Mouse (Mus musculus) neural tube, embryonic 11.5 days (tissue): Measurements from ENCODE around the gene Pde3a. TPM values are rescaled to one million over a fixed set of nuclear protein-coding genes. Genes with fewer than 3 reads are reported as not detected.

Experiments used
- ATAC-seq: fragments of 200-750 bp; cut with Nextera tagmentation; 2 replicates; pipeline ENCODE4 v1.8.0; 2017; ENCODE audit warnings: moderate number of reproducible peaks, mild to moderate bottlenecking, moderate TSS enrichment, moderate library complexity; ENCODE audit not compliant: insufficient read depth, low FRiP score, low TSS enrichment
- DNase-seq: peaks from one replicate; pipeline ENCODE4 v3.0.0-alpha.2; 2015; ENCODE audit warnings: low spot score
- H3K27ac ChIP-seq: fragments of 300-500 bp; sonication (generic); 2 replicates; pipeline ENCODE4 v1.5.1; 2014; ENCODE audit warnings: low read depth, mild to moderate bottlenecking, low read length
- H3K27me3 ChIP-seq: fragments of 300-500 bp; sonication (generic); 2 replicates; pipeline ENCODE4 v1.6.1; 2014; ENCODE audit warnings: mild to moderate bottlenecking, low read length, mixed read lengths; ENCODE audit not compliant: control insufficient read depth, insufficient read depth
- H3K36me3 ChIP-seq: fragments of 300-500 bp; sonication (generic); 2 replicates; pipeline ENCODE4 v1.6.1; 2014; ENCODE audit warnings: mild to moderate bottlenecking, low read length, moderate library complexity, mixed read lengths; ENCODE audit not compliant: control insufficient read depth, insufficient read depth
- H3K4me1 ChIP-seq: fragments of 300-500 bp; sonication (generic); 2 replicates; pipeline ENCODE4 v1.6.1; 2014; ENCODE audit warnings: low read length, mixed read lengths; ENCODE audit not compliant: control insufficient read depth, insufficient read depth
- H3K4me2 ChIP-seq: fragments of 300-500 bp; sonication (generic); 2 replicates; pipeline ENCODE4 v1.6.1; 2014; ENCODE audit warnings: low read depth, mild to moderate bottlenecking, moderate library complexity
- H3K4me3 ChIP-seq: fragments of 300-500 bp; sonication (generic); 2 replicates; pipeline ENCODE4 v1.5.1; 2014; ENCODE audit warnings: low read depth, low read length
- H3K9ac ChIP-seq: fragments of 300-500 bp; sonication (generic); 2 replicates; pipeline ENCODE4 v1.6.1; 2014; ENCODE audit warnings: mild to moderate bottlenecking, low read length
- H3K9me3 ChIP-seq: fragments of 300-500 bp; sonication (generic); 2 replicates; pipeline ENCODE4 v1.6.1; 2016; ENCODE audit warnings: low read length; ENCODE audit not compliant: control insufficient read depth
- WGBS: fragments of 180-500 bp; shearing (Covaris S2); extraction: QIAGEN DNeasy Blood & Tissue Kit; methylation state at CpG from one replicate; pipeline ENCODE4 v1.1.7; 2014; 5-methylcytosine and 5-hydroxymethylcytosine counted together
- polyA plus RNA-seq: library from polyadenylated mRNA; unstranded; fragments of >200 nt; fragmentation: Nextera tagmentation; extraction: Ambion mirVana; gene quantifications from 2 replicates; pipeline ENCODE4 v1.2.1, GENCODE M21; 2014

Pde3a gene
- polyA plus RNA-seq, 1 experiment from 2014 or later, result 1.4 TPM

DNA sequence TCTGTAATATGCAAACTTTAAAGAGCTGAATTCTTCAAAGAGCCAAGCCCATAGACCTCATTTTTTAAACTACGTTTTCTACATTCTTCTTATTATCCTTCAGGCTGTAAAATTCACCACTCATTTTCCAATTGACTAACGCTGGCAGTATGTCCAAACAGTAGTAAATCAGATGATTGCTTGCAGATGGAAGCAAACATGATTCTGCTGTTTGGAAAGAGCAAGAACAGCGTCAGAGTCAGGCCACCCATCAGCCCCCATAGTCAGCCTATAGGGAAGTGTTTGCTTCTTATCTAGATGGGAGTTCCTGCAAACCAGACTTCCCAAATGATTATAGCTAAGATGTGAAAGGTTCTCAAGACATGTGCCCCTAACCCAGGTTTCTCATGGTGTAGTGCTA is 288.2 kb downstream of the Pde3a start:
- WGBS, result 57% methylated on average over 3 of the region's 3 CpGs

DNA sequence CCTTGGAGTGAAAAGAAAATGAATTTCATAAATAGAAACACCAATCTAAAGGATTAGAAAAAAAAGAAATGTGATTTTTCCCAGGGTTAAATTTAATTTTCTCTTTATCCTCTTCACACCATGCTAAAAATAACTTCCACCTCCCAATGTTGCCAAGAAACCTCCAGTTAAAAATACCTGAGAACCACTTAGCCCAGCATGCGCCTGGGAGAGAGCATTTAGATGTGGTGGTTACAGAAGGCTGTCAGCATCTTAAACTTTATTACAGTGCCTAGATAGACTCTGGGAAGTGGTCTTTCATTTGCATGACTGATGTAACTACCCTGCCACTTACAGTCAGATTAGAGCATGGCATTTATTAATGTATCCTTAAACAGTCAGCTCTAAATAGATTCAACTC is 292.1 kb downstream of the Pde3a start:
- no peak overlapping the region for H3K4me3 ChIP-seq
- 85% methylated on average over 1 of the region's 1 CpGs for WGBS
- no peak for DNase-seq

More for the DNA sequence above, 288.2 kb downstream of the Pde3a start:
- no peak overlapping the region for H3K4me2 ChIP-seq
- no peaks in the 10 kb centered on the region for H3K36me3 ChIP-seq
- ATAC-seq (no peak), DNase-seq (no peak)
- H3K9ac ChIP-seq, result no peak overlapping the region
- no peaks in the 10 kb centered on the region for H3K4me1 ChIP-seq
- H3K9me3 ChIP-seq, result no peaks in the 10 kb centered on the region
- H3K27me3 ChIP-seq, result no peaks in the 10 kb centered on the region
- no peak overlapping the region for H3K4me3 ChIP-seq
- no peak overlapping the region for H3K27ac ChIP-seq

DNA sequence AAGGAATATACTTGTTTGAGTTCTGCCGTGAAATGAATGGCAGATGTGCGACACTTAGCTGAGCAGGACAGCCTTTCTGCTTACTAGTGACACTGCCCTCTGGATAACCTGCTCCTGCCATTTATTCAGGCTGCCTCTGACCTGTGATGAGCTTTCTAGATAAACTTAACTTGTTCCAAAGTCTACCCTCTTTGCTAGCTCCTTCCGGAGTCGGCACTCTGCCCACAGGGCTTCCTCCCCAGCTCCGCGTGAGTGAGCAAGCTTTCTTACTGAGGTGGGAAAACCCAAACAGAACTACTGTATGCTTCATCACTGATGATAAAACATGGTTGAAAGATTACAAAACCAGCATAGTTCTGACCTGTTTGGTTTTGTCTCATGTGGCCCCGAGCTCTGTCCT is 294.3 kb downstream of the Pde3a start:
- Histone ChIP-seq H3K9me3 (no peaks in the 10 kb centered on the region), H3K27me3 (no peaks in the 10 kb centered on the region), H3K4me2 (no peak overlapping the region), H3K9ac (no peak overlapping the region), H3K36me3 (no peaks in the 10 kb centered on the region), H3K4me1 (no peaks in the 10 kb centered on the region), H3K27ac (no peak overlapping the region), H3K4me3 (no peak overlapping the region)
- ATAC-seq, result no peak
- no peak for DNase-seq
- 85% methylated on average over 7 of the region's 7 CpGs for WGBS

More for the DNA sequence above, 292.1 kb downstream of the Pde3a start:
- H3K27ac ChIP-seq, result no peak overlapping the region
- H3K9me3 ChIP-seq, result no peaks in the 10 kb centered on the region
- H3K9ac ChIP-seq, result no peak overlapping the region
- H3K4me1 ChIP-seq, result no peaks in the 10 kb centered on the region
- no peak overlapping the region for H3K4me2 ChIP-seq
- no peak for ATAC-seq
- H3K36me3 ChIP-seq, result no peaks in the 10 kb centered on the region
- H3K27me3 ChIP-seq, result no peaks in the 10 kb centered on the region
